Mouse (Mus musculus): ENCODE data around the gene Calr3. TPM values are rescaled to one million over a fixed set of nuclear protein-coding genes. Genes with fewer than 3 reads are reported as not detected.
A peak's percentile ranks its signal among the peaks of the same experiment; 100 is the strongest.

Gene Calr3
- polyA plus RNA-seq, 1 experiment from 2014 or later = 3.2 TPM

DNA sequence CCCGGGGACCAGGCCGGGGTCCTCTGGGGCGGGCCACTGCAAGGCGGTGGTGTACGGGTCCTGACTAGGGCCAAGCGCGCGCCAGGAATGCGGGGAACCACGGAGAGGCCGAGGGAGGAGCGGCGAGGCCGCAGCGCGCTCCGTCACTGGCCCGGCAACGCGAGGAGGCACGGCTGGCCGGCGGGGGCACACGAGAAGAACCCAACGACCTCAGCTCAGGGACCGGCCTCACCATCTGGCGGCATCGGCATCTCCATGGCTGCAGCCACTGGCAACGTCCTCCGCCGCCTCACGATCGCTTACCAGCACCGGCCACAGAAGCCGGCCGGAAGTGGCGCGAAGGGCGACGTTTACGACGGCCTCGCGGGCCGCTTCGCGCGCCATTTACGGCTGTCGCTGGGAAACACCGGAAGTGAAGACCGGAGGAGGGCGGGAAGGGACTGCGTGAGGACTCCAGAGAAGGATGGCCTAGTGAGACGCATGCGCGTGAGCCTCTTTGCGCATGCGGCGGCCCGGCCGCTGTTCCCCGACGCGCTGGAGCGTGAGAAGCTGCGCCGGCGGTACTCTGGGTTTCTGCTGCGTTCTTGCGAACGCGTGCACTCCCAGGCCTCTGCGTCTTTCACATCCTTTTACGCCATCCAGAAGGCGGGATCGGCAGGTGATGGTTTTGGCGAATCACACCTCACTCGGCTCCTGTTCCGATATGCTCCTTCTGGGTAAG lies 31.3 kb upstream of the Calr3 start, which contains the start of gene Cherp:
Cherp (minus strand) TSS at position 401 of the 721 bp plus-strand sequence.
- Histone ChIP-seq H3K9ac (replicated peaks; ENCODE audit: low read depth, low read length) (peak within 1 kb of the TSS; percentile 80), H3K27ac (ENCODE audit: low read length) (peak within 1 kb of the TSS; percentile 84), H3K9me3 (ENCODE audit: control insufficient read depth, low read depth, low read length) (no peaks in the 10 kb centered on the region), H3K27me3 (ENCODE audit: control insufficient read depth, insufficient read depth, low read length) (no peaks in the 10 kb centered on the region), H3K36me3 (ENCODE audit: control insufficient read depth, insufficient read depth, low read length) (peaks cover 30% of the 10 kb centered on the region), H3K4me1 (ENCODE audit: control insufficient read depth, insufficient read depth, low read length) (peaks cover 7% of the 10 kb centered on the region; the same call in 1 of the 2 replicates), H3K4me3 (ENCODE audit: low read depth, low read length) (peak within 1 kb of the TSS; percentile 89), H3K4me2 (replicated peaks; ENCODE audit: low read depth, low read length) (peak within 1 kb of the TSS; percentile 98)
- under 1% methylated on average over 80 of the region's 80 CpGs for WGBS
- peak; percentile 96 for ATAC-seq (ENCODE audit: insufficient number of reproducible peaks, insufficient read depth, low FRiP score, low read depth)

DNA sequence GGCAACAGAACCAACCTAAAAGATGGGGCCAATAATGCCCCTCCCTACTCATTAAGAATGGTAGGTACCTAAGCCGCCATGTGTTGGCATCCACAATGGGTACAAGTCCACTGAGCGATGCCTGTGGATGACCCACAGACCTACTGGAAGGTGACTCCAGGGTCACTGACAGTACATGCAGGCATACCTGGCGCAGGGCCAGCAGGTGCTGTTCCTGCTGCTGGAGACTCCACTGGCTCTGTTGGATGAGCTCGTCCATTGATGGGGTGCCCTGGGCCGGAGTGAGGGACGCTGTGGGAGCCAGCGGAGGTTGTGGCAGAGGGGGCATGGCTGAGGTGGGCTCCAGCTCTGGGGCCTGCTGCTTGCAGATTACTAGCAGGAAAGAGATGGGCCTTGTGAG lies 27.0 kb upstream of the Calr3 start:
- Histone ChIP-seq H3K4me2 (replicated peaks; ENCODE audit: low read depth, low read length) (no peak overlapping the region), H3K4me3 (ENCODE audit: low read depth, low read length) (no peak overlapping the region), H3K27me3 (ENCODE audit: control insufficient read depth, insufficient read depth, low read length) (no peaks in the 10 kb centered on the region), H3K4me1 (ENCODE audit: control insufficient read depth, insufficient read depth, low read length) (0 out of 2 replicates have a peak, but pooled peaks cover 3% of the 10 kb centered on the region), H3K36me3 (ENCODE audit: control insufficient read depth, insufficient read depth, low read length) (peaks cover 73% of the 10 kb centered on the region), H3K9ac (replicated peaks; ENCODE audit: low read depth, low read length) (no peak overlapping the region), H3K27ac (ENCODE audit: low read length) (no peak overlapping the region), H3K9me3 (ENCODE audit: control insufficient read depth, low read depth, low read length) (no peaks in the 10 kb centered on the region)
- no peak for ATAC-seq (ENCODE audit: insufficient number of reproducible peaks, insufficient read depth, low FRiP score, low read depth)
- WGBS = 97% methylated on average over 7 of the region's 7 CpGs

DNA sequence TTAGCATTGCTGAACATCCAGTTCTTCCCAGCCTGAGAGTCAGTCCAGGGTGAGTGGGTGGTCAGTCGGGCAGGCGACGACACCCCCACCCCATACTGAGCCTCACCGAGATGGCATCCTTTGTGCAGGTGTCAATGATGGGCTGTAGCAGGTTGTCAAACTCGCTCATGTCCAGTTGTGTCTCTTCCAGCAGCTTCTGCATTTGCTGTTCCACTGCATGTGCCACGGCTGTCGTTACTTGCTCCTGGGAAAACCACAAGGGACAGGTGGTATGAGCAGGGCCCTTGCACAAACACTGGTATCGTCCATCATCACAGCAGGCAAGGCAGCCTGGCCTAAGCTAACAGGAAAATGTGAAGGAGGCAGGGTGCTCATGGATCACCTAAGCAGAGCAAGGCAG lies 26.3 kb upstream of the Calr3 start:
- peaks cover 80% of the 10 kb centered on the region for H3K36me3 ChIP-seq (ENCODE audit: control insufficient read depth, insufficient read depth, low read length)
- no peak overlapping the region for H3K4me3 ChIP-seq (ENCODE audit: low read depth, low read length)
- no peak overlapping the region for H3K4me2 ChIP-seq (replicated peaks; ENCODE audit: low read depth, low read length)
- no peak for ATAC-seq (ENCODE audit: insufficient number of reproducible peaks, insufficient read depth, low FRiP score, low read depth)
- WGBS = 93% methylated on average over 8 of the region's 8 CpGs
- no peaks in the 10 kb centered on the region for H3K27me3 ChIP-seq (ENCODE audit: control insufficient read depth, insufficient read depth, low read length)
- no peaks in the 10 kb centered on the region for H3K9me3 ChIP-seq (ENCODE audit: control insufficient read depth, low read depth, low read length)
- no peak overlapping the region for H3K27ac ChIP-seq (ENCODE audit: low read length)
- H3K9ac ChIP-seq (replicated peaks; ENCODE audit: low read depth, low read length) = no peak overlapping the region
- 0 out of 2 replicates have a peak, but pooled peaks cover 3% of the 10 kb centered on the region for H3K4me1 ChIP-seq (ENCODE audit: control insufficient read depth, insufficient read depth, low read length)

DNA sequence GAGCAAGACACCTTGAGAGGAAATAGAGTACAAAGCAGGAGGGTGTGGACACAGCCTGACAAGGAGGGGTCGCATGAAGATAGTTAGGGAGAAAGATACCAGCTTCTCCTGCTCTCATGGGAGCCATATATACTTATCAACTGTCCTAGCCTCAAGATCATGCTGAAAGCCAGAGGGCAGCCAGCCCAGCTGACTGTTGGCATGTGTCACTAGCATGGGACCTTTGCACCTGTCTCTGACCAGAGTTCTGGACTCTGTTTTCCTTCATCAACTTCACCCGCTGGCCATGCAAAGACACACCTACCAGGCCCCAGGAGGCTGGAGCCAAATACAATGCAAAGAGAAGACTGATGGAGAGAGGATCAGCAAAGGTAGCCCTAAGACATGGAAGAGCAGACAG lies 25.6 kb upstream of the Calr3 start:
- no peak for ATAC-seq (ENCODE audit: insufficient number of reproducible peaks, insufficient read depth, low FRiP score, low read depth)
- H3K9me3 ChIP-seq (ENCODE audit: control insufficient read depth, low read depth, low read length) = no peaks in the 10 kb centered on the region
- no peaks in the 10 kb centered on the region for H3K27me3 ChIP-seq (ENCODE audit: control insufficient read depth, insufficient read depth, low read length)
- WGBS = 92% methylated on average over 2 of the region's 2 CpGs
- 0 out of 2 replicates have a peak, but pooled peaks cover 2% of the 10 kb centered on the region for H3K4me1 ChIP-seq (ENCODE audit: control insufficient read depth, insufficient read depth, low read length)
- H3K4me2 ChIP-seq (replicated peaks; ENCODE audit: low read depth, low read length) = no peak overlapping the region
- peaks cover 85% of the 10 kb centered on the region for H3K36me3 ChIP-seq (ENCODE audit: control insufficient read depth, insufficient read depth, low read length)
- no peak overlapping the region for H3K4me3 ChIP-seq (ENCODE audit: low read depth, low read length)
- H3K9ac ChIP-seq (replicated peaks; ENCODE audit: low read depth, low read length) = no peak overlapping the region
- H3K27ac ChIP-seq (ENCODE audit: low read length) = no peak overlapping the region

DNA sequence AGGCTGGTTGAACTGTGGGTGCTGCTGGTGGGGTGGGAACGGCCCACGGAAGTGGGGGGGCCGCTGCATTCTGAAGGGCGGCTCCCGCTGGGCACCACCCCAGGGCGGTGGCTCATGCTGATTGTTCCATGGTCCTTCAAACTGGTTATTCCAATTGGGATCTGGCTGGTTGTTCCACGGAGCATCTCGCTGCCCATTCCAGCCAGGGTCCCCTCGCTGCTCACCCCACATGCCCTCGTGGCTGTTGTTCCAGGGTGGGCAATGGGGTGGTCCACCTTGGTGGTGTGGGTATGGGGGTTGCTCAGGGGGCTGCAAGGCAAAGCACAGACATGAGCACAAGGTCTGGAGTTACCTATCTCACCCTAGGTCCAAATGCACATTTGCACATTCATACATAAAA lies 20.5 kb upstream of the Calr3 start:
- peaks cover 96% of the 10 kb centered on the region for H3K36me3 ChIP-seq (ENCODE audit: control insufficient read depth, insufficient read depth, low read length)
- no peak overlapping the region for H3K9ac ChIP-seq (replicated peaks; ENCODE audit: low read depth, low read length)
- 92% methylated on average over 10 of the region's 10 CpGs for WGBS

DNA sequence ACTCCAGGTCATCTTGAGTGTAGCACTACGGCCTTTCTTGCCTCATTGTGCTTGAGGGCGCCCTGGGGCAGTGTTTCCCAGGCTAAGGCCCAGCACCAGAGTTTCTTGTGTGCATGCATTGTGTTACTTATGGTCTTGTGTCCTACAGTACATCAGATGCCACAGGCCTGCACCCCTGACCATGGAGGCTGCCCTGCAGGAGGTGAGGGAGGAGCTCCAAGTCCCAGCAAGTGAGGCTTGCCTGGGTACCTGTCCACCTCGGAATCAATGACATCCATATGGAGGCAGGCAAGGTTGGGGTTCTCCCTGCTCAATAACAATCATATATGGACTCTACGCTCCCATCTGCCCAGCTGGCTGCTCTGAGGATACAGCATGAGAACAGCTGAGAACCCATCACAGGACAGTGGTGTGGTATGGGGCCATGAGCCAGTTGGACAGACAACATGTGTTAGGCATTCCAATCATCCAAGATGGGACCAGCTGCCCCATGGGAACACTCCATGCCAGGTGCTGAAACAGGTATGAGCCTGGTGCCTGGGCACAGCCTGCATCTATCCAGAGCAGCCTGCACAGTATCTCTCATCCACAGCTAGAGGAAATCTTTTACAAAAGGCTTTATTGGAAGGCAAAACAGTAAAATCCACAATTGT lies 16.3 kb upstream of the Calr3 start:
- no peak overlapping the region for H3K9ac ChIP-seq (replicated peaks; ENCODE audit: low read depth, low read length)
- no peak overlapping the region for H3K27ac ChIP-seq (ENCODE audit: low read length)
- no peaks in the 10 kb centered on the region for H3K9me3 ChIP-seq (ENCODE audit: control insufficient read depth, low read depth, low read length)
- 87% methylated on average over 4 of the region's 4 CpGs for WGBS
- no peaks in the 10 kb centered on the region for H3K27me3 ChIP-seq (ENCODE audit: control insufficient read depth, insufficient read depth, low read length)
- H3K4me3 ChIP-seq (ENCODE audit: low read depth, low read length) = no peak overlapping the region
- H3K4me2 ChIP-seq (replicated peaks; ENCODE audit: low read depth, low read length) = no peak overlapping the region
- H3K36me3 ChIP-seq (ENCODE audit: control insufficient read depth, insufficient read depth, low read length) = peaks cover 64% of the 10 kb centered on the region
- no peaks in the 10 kb centered on the region for H3K4me1 ChIP-seq (ENCODE audit: control insufficient read depth, insufficient read depth, low read length)
- no peak for ATAC-seq (ENCODE audit: insufficient number of reproducible peaks, insufficient read depth, low FRiP score, low read depth)

More for the DNA sequence above, 20.5 kb upstream of the Calr3 start:
- H3K9me3 ChIP-seq (ENCODE audit: control insufficient read depth, low read depth, low read length) = no peaks in the 10 kb centered on the region
- no peaks in the 10 kb centered on the region for H3K4me1 ChIP-seq (ENCODE audit: control insufficient read depth, insufficient read depth, low read length)
- no peak for ATAC-seq (ENCODE audit: insufficient number of reproducible peaks, insufficient read depth, low FRiP score, low read depth)
- no peak overlapping the region for H3K4me2 ChIP-seq (replicated peaks; ENCODE audit: low read depth, low read length)
- no peak overlapping the region for H3K27ac ChIP-seq (ENCODE audit: low read length)
- H3K27me3 ChIP-seq (ENCODE audit: control insufficient read depth, insufficient read depth, low read length) = no peaks in the 10 kb centered on the region
- H3K4me3 ChIP-seq (ENCODE audit: low read depth, low read length) = no peak overlapping the region

DNA sequence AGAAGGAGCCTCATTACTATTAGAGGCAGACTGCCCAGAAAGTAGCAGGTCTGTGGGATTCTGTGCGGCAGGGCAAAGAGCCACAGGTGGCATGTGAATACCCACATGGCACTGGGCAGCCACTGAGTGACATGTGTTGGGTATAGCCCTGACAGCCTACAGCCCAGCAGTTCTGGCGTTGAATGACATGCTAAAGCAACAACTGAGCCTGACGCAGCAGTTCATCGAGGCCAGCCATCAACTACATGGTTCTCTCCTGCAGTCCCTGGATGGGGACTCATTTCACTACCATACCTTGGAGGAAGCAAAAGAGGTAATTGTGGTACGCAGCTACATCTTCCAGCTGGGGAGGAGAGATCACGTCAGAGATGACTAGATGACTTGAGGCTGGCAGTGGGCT lies 14.8 kb upstream of the Calr3 start:
- H3K4me1 ChIP-seq (ENCODE audit: control insufficient read depth, insufficient read depth, low read length) = no peaks in the 10 kb centered on the region
- H3K9ac ChIP-seq (replicated peaks; ENCODE audit: low read depth, low read length) = no peak overlapping the region
- ATAC-seq (ENCODE audit: insufficient number of reproducible peaks, insufficient read depth, low FRiP score, low read depth) = no peak
- H3K27me3 ChIP-seq (ENCODE audit: control insufficient read depth, insufficient read depth, low read length) = no peaks in the 10 kb centered on the region
- H3K27ac ChIP-seq (ENCODE audit: low read length) = no peak overlapping the region
- H3K9me3 ChIP-seq (ENCODE audit: control insufficient read depth, low read depth, low read length) = peaks cover 3% of the 10 kb centered on the region; the same call in 1 of the 2 replicates
- 82% methylated on average over 6 of the region's 6 CpGs for WGBS
- H3K4me2 ChIP-seq (replicated peaks; ENCODE audit: low read depth, low read length) = no peak overlapping the region
- no peak overlapping the region for H3K4me3 ChIP-seq (ENCODE audit: low read depth, low read length)
- peaks cover 62% of the 10 kb centered on the region for H3K36me3 ChIP-seq (ENCODE audit: control insufficient read depth, insufficient read depth, low read length)

DNA sequence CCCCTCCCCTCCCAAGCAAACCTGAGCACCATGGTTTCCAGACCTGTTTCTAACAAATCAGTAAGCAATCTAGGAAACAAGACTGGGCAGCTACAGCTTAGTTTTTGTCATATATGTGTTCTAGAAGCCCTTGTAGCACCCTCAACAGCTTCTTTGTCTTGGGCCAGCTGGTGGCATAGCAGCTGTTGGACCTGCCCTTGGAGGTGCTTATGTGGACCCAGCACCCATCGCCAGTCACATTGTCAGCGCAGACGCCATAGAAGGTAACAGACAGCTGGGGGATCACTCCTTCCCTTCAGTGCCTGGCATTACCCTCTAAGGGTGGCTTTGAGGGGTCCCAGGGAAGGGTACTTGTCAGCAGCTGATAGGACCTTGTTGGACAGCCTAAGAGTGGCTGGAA lies 14.1 kb upstream of the Calr3 start:
- Histone ChIP-seq H3K36me3 (ENCODE audit: control insufficient read depth, insufficient read depth, low read length) (peaks cover 61% of the 10 kb centered on the region), H3K27ac (ENCODE audit: low read length) (no peak overlapping the region), H3K4me3 (ENCODE audit: low read depth, low read length) (no peak overlapping the region), H3K4me1 (ENCODE audit: control insufficient read depth, insufficient read depth, low read length) (no peaks in the 10 kb centered on the region), H3K4me2 (replicated peaks; ENCODE audit: low read depth, low read length) (no peak overlapping the region), H3K9me3 (ENCODE audit: control insufficient read depth, low read depth, low read length) (peaks cover 3% of the 10 kb centered on the region; the same call in 1 of the 2 replicates), H3K9ac (replicated peaks; ENCODE audit: low read depth, low read length) (no peak overlapping the region), H3K27me3 (ENCODE audit: control insufficient read depth, insufficient read depth, low read length) (no peaks in the 10 kb centered on the region)
- 94% methylated on average over 3 of the region's 3 CpGs for WGBS
- no peak for ATAC-seq (ENCODE audit: insufficient number of reproducible peaks, insufficient read depth, low FRiP score, low read depth)
